Mouse (Mus musculus): ENCODE data around the gene Elp4. TPM values are rescaled to one million over a fixed set of nuclear protein-coding genes. Genes with fewer than 3 reads are reported as not detected.

Elp4 gene
- polyA plus RNA-seq, 1 experiment, result 7.0 TPM

GRCm38 (mm10) chr2:105782885-105783284 is 121.5 kb downstream of the Elp4 start:
- H3K36me3 ChIP-seq (ENCODE audit: control insufficient read depth, insufficient read depth), result no peaks in the 10 kb centered on the region
- H3K79me3 ChIP-seq (ENCODE audit: low read depth), result no peaks in the 10 kb centered on the region
- no peak for TF ChIP-seq CTCF (IDR thresholded peaks at IDR 0.05; ENCODE audit: control insufficient read depth, insufficient read depth, insufficient read length)
- no peak for TF ChIP-seq MYOD1 (IDR thresholded peaks at IDR 0.05; ENCODE audit: control insufficient read depth, insufficient read length, low read depth)
- TF ChIP-seq FOSL1 (IDR thresholded peaks at IDR 0.05; ENCODE audit: insufficient read depth, low read length, poor library complexity, severe bottlenecking), result no peak
- no peak for TF ChIP-seq MYOG (IDR thresholded peaks at IDR 0.05; ENCODE audit: control insufficient read depth, extremely low read depth, insufficient read length)
- no peak for TF ChIP-seq MAX (IDR thresholded peaks at IDR 0.05)
- TF ChIP-seq USF1 (IDR thresholded peaks at IDR 0.05; ENCODE audit: low read depth), result no peak
- TF ChIP-seq CEBPB (IDR thresholded peaks at IDR 0.05; ENCODE audit: low read depth), result no peak

GRCm38 (mm10) chr2:105780739-105781138 is 123.6 kb downstream of the Elp4 start:
- Histone ChIP-seq H3K79me3 (ENCODE audit: low read depth) (no peaks in the 10 kb centered on the region), H3K27me3 (ENCODE audit: control insufficient read depth, insufficient read depth, insufficient read length) (no peaks in the 10 kb centered on the region), H3K36me3 (ENCODE audit: control insufficient read depth, insufficient read depth) (no peaks in the 10 kb centered on the region), H3K79me2 (ENCODE audit: control insufficient read depth, insufficient read depth) (no peaks in the 10 kb centered on the region), H3ac (ENCODE audit: control insufficient read depth, insufficient read length, low read depth) (no peak overlapping the region), H3K4me3 (ENCODE audit: insufficient read depth, poor library complexity, severe bottlenecking) (no peak overlapping the region)
- no peak for TF ChIP-seq CTCF (IDR thresholded peaks at IDR 0.05; ENCODE audit: control insufficient read depth, insufficient read depth, insufficient read length)
- TF ChIP-seq MAX (IDR thresholded peaks at IDR 0.05), result no peak
- no peak for TF ChIP-seq USF1 (IDR thresholded peaks at IDR 0.05; ENCODE audit: low read depth)

More at GRCm38 (mm10) chr2:105782885-105783284, 121.5 kb downstream of the Elp4 start:
- H3K79me2 ChIP-seq (ENCODE audit: control insufficient read depth, insufficient read depth), result no peaks in the 10 kb centered on the region
- no peaks in the 10 kb centered on the region for H3K27me3 ChIP-seq (ENCODE audit: control insufficient read depth, insufficient read depth, insufficient read length)
- H3ac ChIP-seq (ENCODE audit: control insufficient read depth, insufficient read length, low read depth), result no peak overlapping the region
- no peak overlapping the region for H3K4me3 ChIP-seq (ENCODE audit: insufficient read depth, poor library complexity, severe bottlenecking)

GRCm38 (mm10) chr2:105779320-105779891 is 125.0 kb downstream of the Elp4 start:
- H3K79me2 ChIP-seq (ENCODE audit: control insufficient read depth, insufficient read depth), result no peaks in the 10 kb centered on the region
- no peak overlapping the region for H3ac ChIP-seq (ENCODE audit: control insufficient read depth, insufficient read length, low read depth)
- no peaks in the 10 kb centered on the region for H3K36me3 ChIP-seq (ENCODE audit: control insufficient read depth, insufficient read depth)
- H3K27me3 ChIP-seq (ENCODE audit: control insufficient read depth, insufficient read depth, insufficient read length), result no peaks in the 10 kb centered on the region
- TF ChIP-seq MAX (IDR thresholded peaks at IDR 0.05) (no peak), MYOG (IDR thresholded peaks at IDR 0.05; ENCODE audit: control insufficient read depth, extremely low read depth, insufficient read length) (no peak), CEBPB (IDR thresholded peaks at IDR 0.05; ENCODE audit: low read depth) (no peak), CTCF (IDR thresholded peaks at IDR 0.05; ENCODE audit: control insufficient read depth, insufficient read depth, insufficient read length) (no peak), USF1 (IDR thresholded peaks at IDR 0.05; ENCODE audit: low read depth) (no peak), FOSL1 (IDR thresholded peaks at IDR 0.05; ENCODE audit: insufficient read depth, low read length, poor library complexity, severe bottlenecking) (no peak), MYOD1 (IDR thresholded peaks at IDR 0.05; ENCODE audit: control insufficient read depth, insufficient read length, low read depth) (no peak)
- H3K79me3 ChIP-seq (ENCODE audit: low read depth), result no peaks in the 10 kb centered on the region
- no peak overlapping the region for H3K4me3 ChIP-seq (ENCODE audit: insufficient read depth, poor library complexity, severe bottlenecking)

GRCm38 (mm10) chr2:105771314-105771713 is 133.1 kb downstream of the Elp4 start:
- no peak overlapping the region for H3ac ChIP-seq (ENCODE audit: control insufficient read depth, insufficient read length, low read depth)
- no peaks in the 10 kb centered on the region for H3K27me3 ChIP-seq (ENCODE audit: control insufficient read depth, insufficient read depth, insufficient read length)
- no peaks in the 10 kb centered on the region for H3K79me2 ChIP-seq (ENCODE audit: control insufficient read depth, insufficient read depth)
- TF ChIP-seq MYOG (IDR thresholded peaks at IDR 0.05; ENCODE audit: control insufficient read depth, extremely low read depth, insufficient read length), result no peak
- no peak for TF ChIP-seq MAX (IDR thresholded peaks at IDR 0.05)
- no peak for TF ChIP-seq FOSL1 (IDR thresholded peaks at IDR 0.05; ENCODE audit: insufficient read depth, low read length, poor library complexity, severe bottlenecking)
- TF ChIP-seq CTCF (IDR thresholded peaks at IDR 0.05; ENCODE audit: control insufficient read depth, insufficient read depth, insufficient read length), result no peak
- TF ChIP-seq USF1 (IDR thresholded peaks at IDR 0.05; ENCODE audit: low read depth), result no peak
- no peak for TF ChIP-seq CEBPB (IDR thresholded peaks at IDR 0.05; ENCODE audit: low read depth)
- no peak for TF ChIP-seq MYOD1 (IDR thresholded peaks at IDR 0.05; ENCODE audit: control insufficient read depth, insufficient read length, low read depth)
- H3K79me3 ChIP-seq (ENCODE audit: low read depth), result no peaks in the 10 kb centered on the region
- no peak overlapping the region for H3K4me3 ChIP-seq (ENCODE audit: insufficient read depth, poor library complexity, severe bottlenecking)
- H3K36me3 ChIP-seq (ENCODE audit: control insufficient read depth, insufficient read depth), result no peaks in the 10 kb centered on the region

GRCm38 (mm10) chr2:105769747-105770328 is 134.5 kb downstream of the Elp4 start:
- no peaks in the 10 kb centered on the region for H3K79me3 ChIP-seq (ENCODE audit: low read depth)
- no peaks in the 10 kb centered on the region for H3K79me2 ChIP-seq (ENCODE audit: control insufficient read depth, insufficient read depth)
- no peak overlapping the region for H3ac ChIP-seq (ENCODE audit: control insufficient read depth, insufficient read length, low read depth)
- H3K27me3 ChIP-seq (ENCODE audit: control insufficient read depth, insufficient read depth, insufficient read length), result no peaks in the 10 kb centered on the region
- TF ChIP-seq MYOG (IDR thresholded peaks at IDR 0.05; ENCODE audit: control insufficient read depth, extremely low read depth, insufficient read length) (no peak), CEBPB (IDR thresholded peaks at IDR 0.05; ENCODE audit: low read depth) (no peak), CTCF (IDR thresholded peaks at IDR 0.05; ENCODE audit: control insufficient read depth, insufficient read depth, insufficient read length) (no peak)
- H3K36me3 ChIP-seq (ENCODE audit: control insufficient read depth, insufficient read depth), result no peaks in the 10 kb centered on the region
- H3K4me3 ChIP-seq (ENCODE audit: insufficient read depth, poor library complexity, severe bottlenecking), result no peak overlapping the region

GRCm38 (mm10) chr2:105753512-105753911 is 150.9 kb downstream of the Elp4 start:
- Histone ChIP-seq H3K79me2 (ENCODE audit: control insufficient read depth, insufficient read depth) (no peaks in the 10 kb centered on the region), H3K79me3 (ENCODE audit: low read depth) (no peaks in the 10 kb centered on the region), H3K27me3 (ENCODE audit: control insufficient read depth, insufficient read depth, insufficient read length) (no peaks in the 10 kb centered on the region), H3ac (ENCODE audit: control insufficient read depth, insufficient read length, low read depth) (no peak overlapping the region), H3K36me3 (ENCODE audit: control insufficient read depth, insufficient read depth) (no peaks in the 10 kb centered on the region), H3K4me3 (ENCODE audit: insufficient read depth, poor library complexity, severe bottlenecking) (no peak overlapping the region)
- no peak for TF ChIP-seq MAX (IDR thresholded peaks at IDR 0.05)
- TF ChIP-seq FOSL1 (IDR thresholded peaks at IDR 0.05; ENCODE audit: insufficient read depth, low read length, poor library complexity, severe bottlenecking), result no peak
- TF ChIP-seq USF1 (IDR thresholded peaks at IDR 0.05; ENCODE audit: low read depth), result no peak
- no peak for TF ChIP-seq CTCF (IDR thresholded peaks at IDR 0.05; ENCODE audit: control insufficient read depth, insufficient read depth, insufficient read length)
- no peak for TF ChIP-seq MYOG (IDR thresholded peaks at IDR 0.05; ENCODE audit: control insufficient read depth, extremely low read depth, insufficient read length)
- no peak for TF ChIP-seq MYOD1 (IDR thresholded peaks at IDR 0.05; ENCODE audit: control insufficient read depth, insufficient read length, low read depth)
- no peak for TF ChIP-seq CEBPB (IDR thresholded peaks at IDR 0.05; ENCODE audit: low read depth)
